Mouse (Mus musculus) urinary bladder, postnatal 10 days (tissue): Measurements from ENCODE around the gene Fam13c.
"Not testable (repeated sequence)": the region's sequence is repeated elsewhere in the genome, so short reads cannot be mapped to it uniquely, and the experiment has no call there.

Experiments used
- DNase-seq: peaks from one replicate; pipeline ENCODE4 v3.0.0; 2022; ENCODE audit warnings: low spot score

Fam13c gene

DNA sequence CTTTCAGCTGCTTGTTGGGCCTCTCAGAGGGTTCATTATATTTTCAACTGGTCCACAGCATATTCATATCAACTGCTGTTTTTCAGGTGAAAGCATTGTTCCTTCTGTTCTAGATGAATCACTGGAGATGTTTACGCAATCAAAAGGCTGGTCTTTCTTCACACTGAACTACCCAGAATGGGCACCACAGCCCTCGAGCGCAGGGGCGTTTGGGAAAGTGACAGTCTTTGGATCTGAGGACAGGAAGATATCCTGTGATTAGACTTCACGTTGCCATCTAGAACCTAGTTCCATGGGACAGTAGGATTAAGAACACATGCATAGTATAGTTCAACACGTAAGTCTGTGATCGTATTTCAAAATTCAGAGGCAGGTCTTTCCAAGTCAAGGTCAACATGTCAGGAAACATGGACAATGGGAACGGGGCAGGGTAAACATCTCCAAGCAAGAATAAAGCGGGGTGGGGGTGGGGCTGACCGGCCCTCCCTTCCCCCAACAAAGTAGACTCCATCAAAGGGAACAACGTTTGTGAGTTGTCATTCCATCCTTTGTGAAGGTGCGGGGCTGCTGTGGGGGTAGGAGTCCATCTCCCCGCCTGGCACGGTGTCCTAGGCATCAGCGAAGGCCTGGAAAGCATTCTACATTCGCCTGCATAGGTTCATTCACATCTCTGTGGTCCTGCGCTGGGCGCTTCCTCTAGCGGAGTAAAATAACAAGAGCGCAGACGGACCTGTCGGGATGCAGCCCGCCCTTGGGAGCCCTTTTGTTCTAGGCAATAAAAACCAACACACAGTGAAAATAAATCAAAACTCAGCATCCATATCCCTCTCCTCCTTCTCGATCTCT is at the start of gene Fam13c:
Gene Fam13c (plus strand): TSS at position 806 of the 846 bp plus-strand sequence.
- DNase-seq: no peak

DNA sequence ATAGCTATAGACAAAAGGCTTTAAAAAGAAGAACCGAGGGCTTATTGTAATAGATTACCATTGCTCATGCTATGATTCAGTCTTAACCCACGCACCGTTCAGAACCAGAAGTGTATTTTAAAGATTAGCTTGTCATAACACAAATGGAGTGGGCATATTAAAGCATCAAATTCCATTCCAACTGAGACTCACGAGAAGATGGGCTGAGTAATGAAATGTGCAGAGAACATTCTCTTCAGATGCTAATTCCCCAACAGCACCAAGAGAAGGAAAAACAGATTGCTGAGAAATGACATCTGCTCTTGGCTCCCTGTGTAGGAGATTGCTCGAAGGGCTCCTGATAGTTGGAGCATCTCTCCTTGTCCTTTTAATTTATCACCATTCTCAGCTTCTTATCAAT is 44.4 kb upstream of the Fam13c start:
- DNase-seq: no peak

- DNase-seq: no peak
Measured at GRCm38 (mm10) chr10:70398224-70398623, 42.1 kb upstream of the Fam13c start.

DNA sequence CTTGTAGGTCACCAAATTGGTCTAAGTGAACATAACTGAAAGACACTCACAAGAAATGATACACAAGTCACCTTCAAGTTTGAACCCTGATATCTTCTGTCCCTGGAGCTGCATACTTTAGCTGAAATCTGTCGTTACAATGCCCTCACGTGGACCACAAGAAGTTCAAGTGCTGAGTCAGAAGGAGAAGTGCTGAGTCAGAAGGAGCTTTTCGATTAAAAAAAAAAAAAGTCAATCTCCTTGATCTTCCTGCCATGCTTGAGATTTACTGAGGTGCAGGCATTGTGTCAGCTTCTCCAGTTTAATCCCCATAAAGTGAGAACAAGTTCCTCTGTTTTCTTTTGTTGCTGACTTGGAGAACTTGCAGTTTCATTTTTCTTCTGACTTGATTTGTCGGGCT is 38.3 kb upstream of the Fam13c start:
- DNase-seq: no peak

GRCm38 (mm10) chr10:70402711-70403110 is 37.6 kb upstream of the Fam13c start:
- no peak for DNase-seq

- no peak for DNase-seq
Measured at GRCm38 (mm10) chr10:70417811-70418486, 22.3 kb upstream of the Fam13c start.

GRCm38 (mm10) chr10:70419282-70420264 is 20.7 kb upstream of the Fam13c start:
- DNase-seq: no peak

GRCm38 (mm10) chr10:70426373-70426772 is 13.9 kb upstream of the Fam13c start:
- no peak for DNase-seq

- DNase-seq: no peak
Measured at GRCm38 (mm10) chr10:70428121-70428662, 12.1 kb upstream of the Fam13c start.

DNA sequence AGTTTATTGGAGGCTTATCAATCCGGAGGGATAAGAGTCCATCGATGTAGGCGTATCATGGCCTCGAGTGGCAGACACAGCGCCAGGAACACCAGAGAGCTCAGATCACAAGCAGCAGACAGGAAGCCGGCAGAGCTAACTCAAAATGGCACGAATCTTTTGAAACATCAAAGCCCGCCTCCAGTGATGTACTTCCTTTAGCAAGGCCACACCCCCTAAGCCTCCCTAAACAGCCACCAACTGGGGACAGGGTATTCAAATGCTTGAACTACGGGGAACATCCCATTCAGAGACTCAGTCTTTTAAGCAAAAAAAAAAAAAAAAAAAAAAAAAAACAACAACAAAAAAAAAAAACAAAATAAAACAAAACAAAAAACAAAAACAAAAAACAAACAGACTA is 10.9 kb upstream of the Fam13c start:
- no peak for DNase-seq

DNA sequence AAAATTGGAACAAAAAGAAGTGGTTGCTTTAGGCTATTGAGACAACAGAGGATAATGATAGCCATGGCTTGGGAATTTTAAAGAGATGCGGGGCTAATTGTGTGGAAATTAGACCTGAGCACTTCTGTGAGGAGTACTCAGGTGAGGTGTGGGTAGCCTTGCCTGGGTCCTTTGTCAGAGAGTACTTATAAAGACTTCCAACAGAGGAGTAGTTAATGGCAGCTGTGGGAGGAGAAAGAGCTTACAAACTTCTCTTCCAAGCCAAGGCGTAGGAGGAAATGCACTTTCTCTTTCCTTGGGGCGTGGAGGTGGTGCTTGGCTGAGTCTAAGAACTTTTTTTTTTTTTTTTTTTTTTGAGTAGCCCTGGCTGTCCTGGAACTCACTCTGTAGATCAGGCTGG is 6.9 kb upstream of the Fam13c start:
- DNase-seq: no peak

DNA sequence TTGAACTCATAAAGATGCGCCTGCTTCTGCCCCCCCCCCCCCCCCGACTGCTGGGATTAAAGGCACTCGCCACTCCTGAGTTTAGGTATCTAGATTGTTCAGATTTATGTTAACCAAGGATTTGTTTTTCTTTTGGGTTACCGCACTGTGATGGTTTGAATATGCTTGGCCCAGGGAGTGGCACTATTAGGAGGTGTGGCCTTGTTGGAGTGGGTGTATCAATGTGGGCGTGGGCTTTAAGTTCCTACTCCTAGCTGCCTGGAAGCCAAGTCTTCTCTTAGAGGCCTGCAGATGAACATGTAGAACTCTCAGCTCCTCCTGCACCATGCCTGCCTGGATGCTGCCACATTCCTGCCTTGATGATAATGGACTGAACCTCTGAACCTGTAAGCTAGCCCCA is 6.5 kb upstream of the Fam13c start:
- DNase-seq: not testable (repeated sequence)

DNA sequence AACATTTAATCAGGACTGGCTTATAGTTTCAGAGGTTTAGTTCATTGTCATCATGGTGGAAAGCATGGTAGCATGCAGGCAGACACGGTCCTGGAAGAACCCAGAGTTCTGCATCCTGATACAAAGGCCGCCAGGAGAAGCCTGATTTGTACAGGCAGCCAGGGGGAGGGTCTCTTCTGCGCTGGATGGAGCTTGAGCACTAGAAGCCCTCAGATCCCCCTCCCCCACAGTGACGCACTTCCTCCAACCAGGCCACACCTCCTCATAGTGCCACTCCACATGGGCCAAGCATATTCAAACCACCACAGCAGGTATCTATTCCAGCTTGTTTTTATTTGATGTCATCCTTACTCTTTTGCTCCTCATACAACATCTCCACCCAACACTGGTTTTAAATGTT is 3.6 kb upstream of the Fam13c start:
- DNase-seq: no peak

- no peak for DNase-seq
Measured at GRCm38 (mm10) chr10:70437289-70437688, 3.0 kb upstream of the Fam13c start.

GRCm38 (mm10) chr10:70440639-70441461 is 569 bp downstream of the Fam13c start:
- DNase-seq: no peak

DNA sequence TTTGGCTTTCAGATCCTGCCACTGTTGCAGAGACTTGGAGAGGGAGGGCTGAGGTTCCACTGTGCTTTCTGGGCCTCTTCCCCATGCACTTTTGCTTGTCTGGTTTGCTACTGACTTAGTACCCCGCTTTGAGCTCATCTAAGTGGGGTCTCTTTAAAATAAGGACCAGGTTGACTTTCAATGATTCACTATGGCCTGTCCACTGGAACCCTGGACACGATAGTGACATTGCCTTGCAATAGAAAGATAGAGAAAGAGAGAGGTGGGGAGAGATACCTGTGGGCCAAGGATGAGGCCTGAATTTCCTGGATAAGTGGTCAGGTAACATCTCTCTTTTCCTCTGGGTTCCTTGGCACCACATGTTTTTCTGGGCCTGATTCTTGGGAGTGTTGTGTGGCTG is 1.9 kb downstream of the Fam13c start:
- DNase-seq: no peak

GRCm38 (mm10) chr10:70442623-70443022 is 2.3 kb downstream of the Fam13c start:
- DNase-seq: no peak

DNA sequence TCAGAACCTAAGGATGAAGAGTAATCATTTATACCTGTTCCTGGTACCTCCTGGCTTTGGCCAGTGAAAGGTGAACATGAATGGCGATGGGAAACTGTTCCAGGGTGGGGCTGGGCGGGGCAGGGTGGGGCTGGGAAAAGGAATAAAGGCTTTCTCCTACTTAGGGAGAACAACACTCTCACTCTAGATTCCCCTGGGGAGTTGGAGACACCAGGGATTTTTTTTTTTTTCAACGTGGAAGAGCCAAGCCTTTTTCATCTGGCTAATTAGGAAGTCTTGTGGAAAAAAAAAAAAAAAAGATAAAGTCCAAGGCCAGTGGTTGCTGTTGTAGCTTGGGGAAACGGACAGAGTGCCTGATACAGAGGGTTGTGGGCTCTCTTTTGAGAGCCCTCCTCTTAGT is 7.5 kb downstream of the Fam13c start:
- no peak for DNase-seq

- no peak for DNase-seq
Measured at GRCm38 (mm10) chr10:70449206-70449605, 8.9 kb downstream of the Fam13c start.

DNA sequence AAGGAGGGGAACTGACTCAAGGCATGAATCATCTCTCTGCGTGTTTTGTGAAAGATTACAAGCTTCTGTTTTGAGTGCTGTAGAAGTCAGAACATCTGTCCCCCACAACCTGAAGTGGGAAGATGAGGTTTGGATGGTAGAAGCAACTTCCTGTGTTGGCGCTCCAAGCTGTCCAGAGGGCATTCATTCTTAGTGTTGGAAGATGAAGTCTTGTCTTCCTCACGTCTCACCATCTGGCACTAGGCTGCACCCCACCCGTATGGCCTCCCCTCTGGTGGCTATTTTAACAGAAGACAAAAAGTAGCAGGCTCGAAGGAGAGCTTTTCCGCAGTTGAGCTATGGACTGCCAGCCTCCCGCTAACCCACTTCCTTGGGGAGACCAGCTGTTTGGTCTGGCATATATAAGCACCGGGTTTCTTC is 15.6 kb downstream of the Fam13c start:
- DNase-seq: no peak
